Mouse (Mus musculus): Measurements from ENCODE around the gene Ak9.

- TF ChIP-seq ZKSCAN1 (IDR thresholded peaks at IDR 0.05; ENCODE audit: low read depth, low read length) (no peak), CTCF (IDR thresholded peaks at IDR 0.05 in 2 of 3, conservative IDR thresholded peaks at IDR 0.05 in 1 of 3; ENCODE audit: control insufficient read depth in 1 of 3, insufficient read depth in 1 of 3, low read depth in 2 of 3, low read length in 3 of 3, poor library complexity in 1 of 3, severe bottlenecking in 1 of 3) (no peak), RCOR1 (IDR thresholded peaks at IDR 0.05; ENCODE audit: low read depth, low read length) (no peak), E2F4 (IDR thresholded peaks at IDR 0.05; ENCODE audit: borderline replicate concordance, low read depth, low read length) (no peak), USF2 (IDR thresholded peaks at IDR 0.05; ENCODE audit: borderline replicate concordance in 1 of 2, insufficient read depth in 1 of 2, low read depth in 1 of 2, low read length in 2 of 2) (no peak), MAZ (IDR thresholded peaks at IDR 0.05; ENCODE audit: low read depth, low read length) (no peak), GATA1 (IDR thresholded peaks at IDR 0.05; ENCODE audit: low read depth, low read length) (no peak), POLR2AphosphoS5 (IDR thresholded peaks at IDR 0.05; ENCODE audit: borderline replicate concordance, low read depth, low read length) (no peak), TCF12 (IDR thresholded peaks at IDR 0.05; ENCODE audit: low read depth, low read length) (no peak), TAL1 (IDR thresholded peaks at IDR 0.05; ENCODE audit: low read length) (no peak), ZNF384 (IDR thresholded peaks at IDR 0.05; ENCODE audit: low read depth, low read length) (no peak), RAD21 (IDR thresholded peaks at IDR 0.05; ENCODE audit: low read depth, low read length) (no peak)
Measured at GRCm38 (mm10) chr10:41461057-41461722, 157.4 kb downstream of the Ak9 start.

Measured in MEL (cell line).